Mouse (Mus musculus): ENCODE data around the gene Dapk2.
A peak's percentile ranks its signal among the peaks of the same experiment; 100 is the strongest.

The Dapk2 gene

DNA sequence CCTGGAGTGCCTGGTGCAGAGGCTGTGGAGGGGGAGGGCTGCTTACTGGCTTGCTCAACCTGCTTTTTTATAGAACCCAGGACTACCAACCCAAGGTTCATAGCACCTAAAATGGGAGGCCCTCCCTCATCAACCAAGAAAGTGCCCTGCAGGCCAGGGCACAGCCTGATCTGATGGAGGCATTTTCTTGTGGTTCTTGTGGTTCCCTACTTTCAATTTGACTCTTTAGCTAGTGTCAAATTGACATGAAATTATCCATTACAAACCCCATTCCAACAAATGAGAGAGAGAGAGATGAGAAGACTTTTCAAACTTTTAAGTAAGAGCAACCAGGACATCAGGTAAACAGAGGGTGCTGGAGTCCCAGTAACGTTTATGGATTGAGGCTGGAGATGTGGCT, 15.8 kb upstream of the Dapk2 start:
- DNase-seq (ENCODE audit: low read depth, low spot score), result no peak

DNA sequence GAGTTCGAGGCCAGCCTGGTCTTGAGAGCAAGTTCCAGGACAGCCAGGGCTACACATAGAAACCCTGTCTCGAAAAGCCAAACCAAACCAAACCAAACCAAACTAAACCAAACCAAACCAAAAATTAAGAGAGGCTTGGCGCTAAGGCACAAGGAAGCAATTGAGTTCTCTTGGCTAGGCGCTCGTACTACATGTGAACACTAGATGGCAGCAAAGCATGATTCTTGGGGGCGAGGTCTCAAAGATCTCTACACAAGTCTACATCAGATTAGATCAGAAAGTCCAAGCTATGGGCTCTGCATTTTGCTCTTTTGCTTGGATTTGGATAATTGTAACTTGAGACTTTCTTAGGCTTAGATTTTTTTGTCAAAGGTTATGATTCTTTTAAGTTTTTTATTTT, 13.8 kb upstream of the Dapk2 start:
- DNase-seq (ENCODE audit: low read depth, low spot score), result peak; percentile 71

DNA sequence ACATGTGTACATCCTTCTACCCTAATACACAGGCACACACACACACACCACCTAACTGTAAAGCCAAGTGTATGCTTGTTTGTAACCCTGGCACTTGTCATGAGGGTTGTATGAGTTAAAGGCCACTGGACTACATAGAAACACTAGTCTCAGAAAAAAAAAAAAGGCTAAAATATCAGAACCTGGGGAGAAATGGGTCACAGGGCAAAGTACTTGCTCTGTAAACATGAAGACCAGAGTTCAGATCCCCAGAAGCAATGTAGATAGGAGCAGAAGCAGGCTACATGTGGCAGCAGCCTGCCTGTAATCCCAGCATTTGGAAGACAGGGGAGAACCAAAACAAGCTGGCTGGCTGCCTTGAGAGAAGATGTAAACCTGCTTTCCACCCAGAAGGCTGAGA, 11.9 kb upstream of the Dapk2 start:
- no peak for DNase-seq (ENCODE audit: low read depth, low spot score)

DNA sequence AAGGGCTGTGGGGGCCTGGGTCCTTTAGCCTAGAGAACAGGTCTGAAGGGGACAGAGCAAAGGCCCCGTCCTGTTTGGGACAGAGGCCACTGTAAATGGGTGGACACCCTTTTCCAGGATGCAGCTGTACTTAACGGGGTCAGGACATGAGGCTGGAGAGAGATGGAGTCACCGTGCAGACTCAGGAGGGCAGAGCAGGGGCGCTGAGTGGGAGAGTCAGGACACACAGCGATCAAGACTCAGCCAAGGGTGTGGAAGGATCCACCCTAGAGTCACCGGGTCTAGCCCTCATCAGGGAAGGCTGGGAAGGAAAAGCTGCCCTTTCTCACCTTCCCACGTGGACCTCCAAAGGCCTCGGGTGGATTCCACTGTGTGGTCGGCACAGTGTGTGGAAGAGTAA, 6.0 kb upstream of the Dapk2 start:
- no peak for DNase-seq (ENCODE audit: low read depth, low spot score)

DNA sequence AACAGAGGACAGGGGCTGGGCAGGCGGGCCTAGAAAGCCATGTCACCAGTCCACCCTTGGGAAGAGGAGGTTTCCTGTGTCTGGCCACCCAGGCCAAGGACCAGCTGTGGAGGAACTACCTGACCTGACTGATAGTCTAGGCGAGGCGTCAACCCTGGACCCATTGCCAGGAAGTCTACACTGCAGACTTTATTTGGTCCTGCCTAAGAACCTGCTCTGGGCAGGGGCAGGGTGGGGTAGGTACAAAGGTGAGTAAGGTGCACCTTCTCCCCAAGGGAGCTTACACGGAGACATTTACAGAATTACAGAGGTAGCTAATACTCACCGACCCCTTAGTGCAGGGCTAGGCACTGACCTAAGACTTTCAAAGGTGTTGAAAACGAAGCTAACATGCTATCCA, 4.4 kb upstream of the Dapk2 start:
- no peak for DNase-seq (ENCODE audit: low read depth, low spot score)

DNA sequence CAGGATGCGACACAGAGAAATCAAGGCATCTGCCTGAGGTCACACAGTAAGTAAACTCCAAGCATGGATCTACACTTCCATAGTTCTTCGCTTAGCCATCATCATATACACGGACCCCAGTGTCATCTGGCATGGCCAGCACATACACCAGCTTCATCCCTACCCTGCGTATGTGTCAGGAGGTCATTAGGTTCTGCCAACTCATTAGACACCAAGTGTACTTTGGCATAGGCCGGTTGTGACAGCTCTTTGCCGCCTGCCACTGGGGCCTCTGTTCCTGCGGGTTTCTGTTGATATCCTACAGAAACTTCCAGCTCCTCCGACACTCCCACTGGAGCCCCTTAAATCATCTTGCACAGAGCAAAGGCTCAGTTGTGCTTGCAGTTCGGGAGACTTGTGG, 4.0 kb upstream of the Dapk2 start:
- DNase-seq (ENCODE audit: low read depth, low spot score), result no peak

DNA sequence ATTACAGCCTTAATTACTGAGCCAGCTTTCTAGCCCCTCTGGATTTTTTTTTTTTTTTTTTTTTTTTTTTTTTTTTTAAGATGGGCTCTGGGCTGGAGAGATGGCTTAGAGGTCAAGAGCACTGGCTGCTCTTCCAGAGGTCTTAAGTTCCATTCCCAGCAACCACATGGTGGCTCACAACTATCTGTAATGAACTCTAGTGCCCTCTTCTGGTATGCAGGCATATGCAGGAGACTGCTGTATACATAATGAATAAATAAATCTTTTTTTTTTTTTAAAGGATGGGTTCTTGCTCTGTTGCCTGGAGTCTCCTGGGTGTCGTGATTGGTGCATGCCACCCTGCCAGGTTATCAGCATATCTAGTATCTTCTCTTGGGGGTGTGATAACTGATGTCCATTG, 2.5 kb upstream of the Dapk2 start:
- no peak for DNase-seq (ENCODE audit: low read depth, low spot score)

DNA sequence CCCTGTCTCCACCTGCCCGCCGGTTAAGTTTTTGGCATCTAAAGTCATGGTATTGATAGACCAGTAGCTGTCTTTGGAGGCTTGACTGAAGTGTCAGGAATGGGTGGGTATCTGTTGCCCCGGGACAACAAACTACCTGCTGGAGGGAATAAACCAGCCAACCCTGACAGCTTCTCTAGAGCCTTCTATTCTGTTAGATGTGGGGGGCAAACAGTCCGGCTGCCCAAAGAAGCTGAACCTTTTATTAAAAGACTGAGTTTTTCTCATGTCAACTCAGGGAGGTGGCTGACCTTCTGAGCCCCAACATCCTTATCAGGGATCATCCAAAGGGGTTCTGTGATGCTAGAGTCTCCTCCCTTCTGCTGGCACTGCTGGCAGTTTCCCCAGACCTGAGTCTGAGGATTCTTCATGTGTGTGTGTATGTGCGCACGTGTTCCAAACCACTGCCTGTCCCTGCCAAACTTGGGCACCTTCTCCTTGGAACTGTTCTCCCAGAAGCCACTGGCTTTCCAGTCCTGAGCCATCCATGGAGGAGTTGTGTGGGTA, 935 bp downstream of the Dapk2 start:
- DNase-seq (ENCODE audit: low read depth, low spot score), result no peak

DNA sequence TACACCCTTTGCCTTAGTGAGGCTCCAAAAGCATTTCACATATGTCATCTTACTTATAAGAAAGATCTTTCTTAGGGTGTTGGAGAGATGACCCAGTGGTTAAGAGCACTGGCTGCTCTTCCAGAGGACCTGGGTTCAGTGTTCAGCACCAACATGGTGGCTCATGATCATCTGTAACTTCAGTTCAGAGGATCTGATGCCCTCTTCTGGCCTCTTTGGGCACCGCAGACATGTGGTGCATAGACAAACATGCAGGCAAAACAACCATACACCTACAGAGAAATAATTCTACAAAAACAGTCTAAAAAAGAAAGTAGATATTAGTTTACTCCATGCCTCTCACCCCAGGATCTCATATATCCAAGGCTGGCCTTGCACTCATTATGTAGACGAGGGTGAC, 2.1 kb downstream of the Dapk2 start:
- DNase-seq (ENCODE audit: low read depth, low spot score), result no peak

DNA sequence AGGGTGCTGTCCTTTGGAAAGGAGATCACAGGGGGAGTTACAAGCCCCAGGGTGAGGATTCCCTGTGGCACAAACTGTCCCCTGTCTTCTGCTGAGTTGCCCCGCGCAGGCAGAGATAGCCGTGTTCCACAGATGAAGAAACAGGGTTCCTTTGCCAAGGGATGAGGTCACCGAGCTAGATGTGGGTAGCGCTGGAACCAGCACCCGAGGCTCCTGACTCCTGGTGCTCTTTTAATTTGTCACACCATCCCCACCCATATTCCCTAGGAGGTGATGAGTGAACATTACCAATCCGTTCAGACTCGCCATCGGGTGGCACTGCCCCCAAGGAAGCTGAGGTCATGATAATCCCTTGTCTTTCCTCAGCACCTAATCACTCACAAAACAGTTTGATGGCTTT, 5.0 kb downstream of the Dapk2 start:
- no peak for DNase-seq (ENCODE audit: low read depth, low spot score)

DNA sequence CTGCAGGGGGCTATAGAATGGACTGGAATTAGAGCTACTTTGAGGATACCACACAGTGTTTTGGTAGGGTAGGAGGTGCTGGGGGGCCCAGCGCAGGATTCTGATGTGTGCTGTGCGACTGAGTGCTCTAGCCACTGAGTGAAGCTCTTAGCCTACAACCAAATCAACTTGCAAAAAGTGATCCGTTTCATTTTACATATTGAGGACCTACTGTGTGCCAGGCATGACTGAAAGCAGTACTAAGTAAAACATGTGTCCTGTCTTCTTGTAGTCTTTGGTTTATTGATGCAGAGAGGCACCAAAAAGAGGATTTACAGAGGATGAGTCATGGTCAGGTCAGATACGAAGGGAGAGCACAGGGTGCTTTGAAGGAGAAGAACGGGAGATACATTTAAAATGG, 9.2 kb downstream of the Dapk2 start:
- DNase-seq (ENCODE audit: low read depth, low spot score), result no peak

DNA sequence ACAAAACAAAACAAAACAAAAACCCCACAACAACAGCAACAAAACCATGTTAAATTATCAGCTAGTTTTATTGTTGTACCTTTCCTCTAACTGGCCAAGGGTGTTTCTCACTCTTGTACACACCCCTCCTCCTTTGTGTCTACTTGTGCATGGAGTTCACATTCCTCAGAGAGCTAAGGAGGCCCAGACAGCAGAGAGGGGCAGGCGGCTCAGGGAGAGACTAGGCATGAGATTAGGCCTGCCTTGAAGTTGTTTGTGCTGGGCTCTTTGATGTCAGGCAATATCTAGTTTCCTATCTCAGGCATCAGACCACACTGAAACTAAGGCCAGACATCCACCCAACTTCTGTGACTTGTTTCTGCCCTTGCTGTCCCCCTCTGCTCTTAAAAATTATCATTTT, 10.2 kb downstream of the Dapk2 start:
- DNase-seq (ENCODE audit: low read depth, low spot score), result no peak

DNA sequence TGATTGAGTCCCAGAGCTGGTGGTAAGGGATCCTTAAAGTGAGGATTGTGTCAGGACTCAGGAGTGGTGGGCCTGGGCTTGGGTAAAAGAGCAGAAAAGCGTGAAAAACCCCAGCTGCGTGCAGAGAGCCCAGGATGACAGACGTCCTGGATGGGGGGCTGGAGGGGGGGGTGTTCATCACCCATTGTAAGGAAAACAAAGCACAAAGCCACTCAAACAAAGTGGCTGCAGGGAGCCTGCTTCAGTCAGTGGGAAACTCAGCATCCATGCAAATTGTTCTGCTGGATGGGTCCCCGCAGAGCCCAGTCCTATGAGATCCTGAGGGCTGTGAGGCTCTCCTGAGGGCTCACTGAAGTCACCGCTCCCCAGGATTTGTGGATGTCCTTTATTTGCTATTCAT, 12.5 kb downstream of the Dapk2 start:
- no peak for DNase-seq (ENCODE audit: low read depth, low spot score)

DNA sequence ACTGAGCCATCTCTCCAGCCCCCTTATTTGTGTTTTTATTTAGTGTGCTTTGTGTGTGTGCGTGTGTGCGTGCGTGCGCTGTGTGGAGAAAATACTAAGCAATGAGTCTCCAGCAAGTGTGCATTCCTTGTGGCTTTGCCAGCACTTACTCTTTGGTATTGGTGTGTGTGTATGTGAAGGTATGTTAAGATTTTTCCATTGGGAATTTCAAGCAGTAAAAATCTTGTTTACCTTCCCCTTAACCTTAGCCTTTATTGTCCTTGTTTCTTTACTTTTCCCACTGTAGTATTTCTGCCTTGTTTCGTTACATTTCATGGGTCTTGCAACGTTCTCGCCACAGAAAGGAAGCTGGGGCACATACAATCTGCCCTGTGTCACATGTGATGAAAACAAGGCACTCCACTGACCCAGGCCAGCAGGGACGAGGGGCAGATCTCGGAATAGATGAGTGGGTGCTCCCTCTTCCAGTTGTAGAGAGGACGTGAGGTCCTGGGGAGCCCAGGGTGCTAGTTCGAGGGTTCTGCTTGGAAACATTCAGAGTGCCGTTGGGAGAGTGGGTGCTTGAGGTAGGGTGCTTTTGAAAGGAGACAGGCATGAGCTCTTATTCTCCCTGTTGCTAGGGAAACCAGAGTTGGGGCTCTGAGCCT, 13.4 kb downstream of the Dapk2 start:
- no peak for DNase-seq (ENCODE audit: low read depth, low spot score)

DNA sequence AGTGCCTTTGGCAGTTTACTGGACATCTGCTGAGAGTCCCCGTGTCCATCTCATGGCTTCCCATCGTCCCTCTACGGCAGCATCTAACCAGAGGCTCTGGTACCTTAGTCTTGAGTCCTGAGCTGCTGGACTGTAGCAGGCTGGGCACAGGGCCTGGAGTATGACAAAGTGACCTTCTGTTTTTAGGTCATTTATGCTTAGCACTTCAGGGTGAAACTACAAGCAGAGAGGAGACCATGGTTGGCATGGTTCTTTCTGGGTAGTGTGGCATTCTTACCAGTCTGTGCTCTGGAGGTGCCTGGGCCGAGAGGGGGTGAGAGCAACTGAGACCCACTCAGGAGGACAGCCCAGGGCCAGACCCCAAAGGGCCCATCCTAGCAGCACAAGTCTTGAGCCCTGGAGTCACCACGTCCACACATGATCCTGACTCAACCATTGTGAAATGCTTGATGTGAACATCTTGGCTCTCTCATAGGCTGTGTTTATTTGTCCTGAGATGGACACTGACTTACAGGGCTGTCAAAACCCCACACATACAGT, 15.4 kb downstream of the Dapk2 start:
- DNase-seq (ENCODE audit: low read depth, low spot score), result no peak

DNA sequence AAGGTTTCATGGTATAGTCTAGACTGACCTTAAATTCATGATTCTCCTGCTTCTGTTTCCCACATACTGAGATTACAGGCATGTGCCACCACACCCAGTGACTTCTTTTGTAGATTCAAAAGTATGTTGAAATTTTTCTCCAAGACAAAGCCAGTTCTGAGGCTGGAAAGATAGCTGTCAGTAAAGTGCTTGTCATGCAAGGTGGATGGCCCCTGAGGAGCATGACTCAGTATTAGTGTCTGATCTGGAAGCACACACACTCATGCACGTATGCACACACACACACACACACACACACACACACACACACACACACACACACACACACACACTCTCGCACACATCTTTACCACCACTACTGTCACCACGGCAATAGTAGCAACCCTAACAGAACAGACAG, 17.0 kb downstream of the Dapk2 start:
- no peak for DNase-seq (ENCODE audit: low read depth, low spot score)

DNA sequence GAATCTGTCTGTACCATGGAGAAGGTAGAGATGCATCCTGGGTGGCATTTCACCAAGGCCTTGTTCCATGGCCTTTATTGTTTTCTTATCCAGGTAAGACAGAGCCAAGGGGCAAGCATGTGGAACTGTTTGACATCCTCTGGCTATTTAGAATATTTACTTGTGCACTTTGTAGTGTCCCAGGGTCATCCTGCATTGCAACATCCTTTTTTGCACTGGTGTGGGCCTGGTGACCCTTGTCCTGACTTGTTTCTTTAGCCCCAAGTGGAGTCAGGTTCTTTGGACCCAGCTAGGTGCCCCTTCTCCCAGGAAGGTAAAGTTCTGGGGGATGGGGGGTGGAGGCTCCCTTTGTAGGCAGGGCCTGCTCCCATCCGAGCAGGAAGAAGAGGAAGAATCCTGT, 20.0 kb downstream of the Dapk2 start:
- no peak for DNase-seq (ENCODE audit: low read depth, low spot score)

DNA sequence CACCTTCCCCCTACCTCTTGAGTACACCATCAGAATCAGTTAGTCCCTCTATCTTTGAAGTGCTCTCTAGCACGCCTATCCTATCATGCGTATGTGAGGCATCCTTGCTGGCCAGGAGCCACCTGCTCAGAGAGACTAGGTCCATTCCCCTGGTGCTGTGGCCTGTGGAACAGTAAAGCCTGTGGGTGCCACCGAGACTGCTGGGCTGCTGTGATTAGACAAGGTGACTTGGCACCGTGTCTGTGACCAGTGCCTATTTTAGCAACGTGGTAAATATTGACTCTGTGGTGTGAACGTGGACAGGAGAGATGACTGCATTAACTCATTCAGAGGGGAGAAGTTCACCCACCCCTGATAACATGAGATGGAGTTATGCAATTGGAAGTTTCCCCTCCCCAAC, 21.8 kb downstream of the Dapk2 start:
- DNase-seq (ENCODE audit: low read depth, low spot score), result no peak

DNA sequence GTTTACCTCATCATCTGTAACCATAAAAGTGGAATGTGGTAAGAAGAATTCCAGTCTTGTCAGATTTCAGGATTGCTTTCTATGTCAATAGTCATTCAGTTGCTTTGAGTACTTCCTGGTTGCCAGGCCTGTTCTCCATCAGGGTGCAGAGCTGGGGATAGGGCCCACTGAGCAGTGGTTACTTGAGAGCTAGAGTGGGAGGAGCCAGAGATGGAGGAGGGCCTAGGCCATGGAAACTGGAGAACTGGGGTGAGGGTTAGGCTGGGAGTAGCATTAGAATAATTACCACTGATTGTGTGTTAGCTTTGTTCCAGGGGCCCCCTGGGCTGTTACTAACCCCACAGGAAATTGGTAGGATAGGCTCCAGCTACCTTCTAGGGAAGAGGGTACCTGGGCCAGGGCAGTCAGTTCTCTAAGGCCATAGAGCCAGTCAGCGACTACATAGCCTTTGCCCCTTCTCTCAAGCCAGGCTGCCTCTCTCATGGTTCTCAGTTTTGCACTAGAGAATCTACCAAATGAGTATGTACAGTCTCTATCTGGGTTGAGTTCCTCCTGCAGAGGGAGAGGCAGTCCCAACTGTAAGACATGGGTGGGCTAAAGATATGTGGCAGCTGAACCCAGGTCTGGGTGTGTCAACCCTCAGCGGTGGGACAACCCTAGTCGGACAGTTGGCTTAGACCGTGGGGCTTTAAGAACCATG, 23.3 kb downstream of the Dapk2 start:
- no peak for DNase-seq (ENCODE audit: low read depth, low spot score)

DNA sequence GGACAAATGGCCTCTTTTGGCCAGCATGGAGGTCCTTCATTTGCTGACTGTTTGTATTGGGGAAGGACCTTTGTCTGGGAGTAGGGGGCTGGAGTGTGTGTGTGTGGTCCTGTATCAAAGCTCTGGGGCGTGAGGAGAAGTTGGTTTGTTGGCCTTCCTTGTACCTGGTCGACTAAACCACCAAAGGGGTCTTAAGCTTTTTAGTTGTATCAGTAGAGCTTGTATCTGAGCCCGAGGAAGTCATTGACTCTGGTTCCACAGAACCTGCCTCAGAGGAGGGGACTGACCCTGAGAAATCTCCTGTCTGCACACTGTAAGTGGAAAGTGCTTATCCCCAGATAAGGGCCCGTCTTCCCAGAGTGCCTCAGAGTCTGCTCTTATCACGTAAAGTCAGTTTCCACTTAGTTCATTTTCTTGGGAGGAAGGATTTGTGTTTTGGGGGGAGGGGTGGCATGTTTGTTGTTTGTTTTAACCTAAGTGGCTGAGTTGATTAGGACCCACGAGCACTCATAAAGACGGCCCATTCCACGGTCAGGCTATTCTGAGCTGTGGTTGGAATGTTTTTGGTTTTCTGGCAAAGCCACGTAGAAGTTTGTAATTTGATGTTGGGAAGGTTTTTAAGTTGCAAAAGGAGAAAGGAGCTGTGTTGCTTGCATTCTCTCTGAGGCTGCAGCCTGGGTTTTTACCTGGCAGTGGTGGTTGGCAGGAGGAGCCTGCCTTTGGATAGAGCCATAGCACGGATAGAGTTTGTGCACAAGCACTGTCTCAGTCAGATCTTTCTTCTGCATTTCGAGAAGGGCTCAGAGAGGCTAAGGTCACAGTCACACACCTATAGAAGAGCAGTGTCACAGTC, 24.0 kb downstream of the Dapk2 start:
- DNase-seq (ENCODE audit: low read depth, low spot score), result no peak

DNA sequence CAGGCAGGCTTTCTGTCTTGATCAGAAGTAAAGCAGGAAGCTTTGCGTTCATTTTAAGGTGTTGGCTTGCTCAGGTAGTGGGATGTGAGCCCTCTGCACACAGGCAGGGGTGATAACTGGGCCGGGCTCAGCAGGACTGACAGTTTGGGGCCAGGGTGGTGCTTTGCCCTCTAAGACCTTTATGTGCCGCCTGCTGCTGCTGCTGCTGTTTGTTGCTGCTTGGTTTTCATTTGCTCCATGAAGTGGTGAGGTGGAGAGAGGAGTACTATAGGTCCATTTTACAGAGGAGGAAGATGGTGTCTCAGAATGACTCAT, 24.6 kb downstream of the Dapk2 start:
- DNase-seq (ENCODE audit: low read depth, low spot score), result no peak

DNA sequence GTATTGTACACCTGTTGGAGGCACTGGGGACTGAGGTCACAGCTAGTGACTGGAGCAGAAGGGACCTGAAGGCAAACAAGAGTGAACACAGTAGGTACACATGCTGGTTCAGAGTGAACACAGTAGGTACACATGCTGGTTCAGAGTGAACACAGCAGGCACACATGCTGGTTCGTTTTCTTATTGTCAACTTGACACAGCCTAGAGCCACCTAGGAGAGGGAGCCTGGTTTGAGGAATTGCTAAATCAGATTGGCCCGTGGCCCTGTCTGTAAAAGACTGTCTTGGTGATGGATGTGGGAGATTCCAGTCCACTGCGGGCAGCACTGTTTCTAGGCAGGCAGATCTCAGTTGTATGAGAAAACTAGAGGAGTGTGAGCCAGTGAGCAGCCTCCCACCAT, 25.0 kb downstream of the Dapk2 start:
- no peak for DNase-seq (ENCODE audit: low read depth, low spot score)

DNA sequence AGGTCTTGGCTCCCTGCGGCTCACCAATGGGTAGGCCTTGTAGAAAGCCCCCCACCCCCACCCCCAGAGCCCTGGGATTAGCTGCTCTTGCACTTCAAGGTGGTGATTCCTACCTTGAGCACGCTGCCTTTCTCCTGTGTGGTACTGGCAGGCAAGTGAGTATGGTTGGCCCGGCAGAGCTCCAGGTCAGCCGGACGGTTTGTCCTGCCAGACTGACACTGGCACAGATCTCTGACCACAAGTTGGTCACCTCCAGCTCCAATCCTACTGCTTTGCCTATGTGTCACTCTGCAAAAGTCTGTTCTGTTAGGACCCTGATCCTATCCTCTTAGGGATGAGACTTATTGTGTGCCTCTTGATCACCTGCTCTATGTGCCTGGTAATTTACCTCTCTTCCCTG, 26.5 kb downstream of the Dapk2 start:
- no peak for DNase-seq (ENCODE audit: low read depth, low spot score)
